Mouse (Mus musculus): ENCODE results near the gene Nrp1. TPM values are rescaled to one million over a fixed set of nuclear protein-coding genes. Genes with fewer than 3 reads are reported as not detected.

The Nrp1 gene
- polyA plus RNA-seq, 1 experiment from 2014 or later = 49.3 TPM

- H3K27me3 ChIP-seq (replicated peaks; ENCODE audit: control insufficient read depth, insufficient read depth, low read length) = no peaks in the 10 kb centered on the region
- H3K27ac ChIP-seq (ENCODE audit: low read length) = no peak overlapping the region
- H3K9ac ChIP-seq (ENCODE audit: low read depth, low read length) = no peak overlapping the region
- peaks cover 4% of the 10 kb centered on the region for H3K4me1 ChIP-seq (ENCODE audit: control insufficient read depth, insufficient read depth, low read length)
- ATAC-seq = no peak
- no peak overlapping the region for H3K4me2 ChIP-seq (ENCODE audit: low read depth, low read length)
- 85% methylated on average over 2 of the region's 2 CpGs for WGBS
- no peak overlapping the region for H3K4me3 ChIP-seq (ENCODE audit: low read length)
- no peaks in the 10 kb centered on the region for H3K9me3 ChIP-seq (ENCODE audit: control insufficient read depth, low read length)
- no peaks in the 10 kb centered on the region for H3K36me3 ChIP-seq (ENCODE audit: control insufficient read depth, insufficient read depth, low read length)
Observed at GRCm38 (mm10) chr8:128352821-128353220, 5.6 kb upstream of the Nrp1 start.

GRCm38 (mm10) chr8:128353999-128354398 lies 4.4 kb upstream of the Nrp1 start:
- peaks cover 5% of the 10 kb centered on the region for H3K4me1 ChIP-seq (ENCODE audit: control insufficient read depth, insufficient read depth, low read length)
- H3K36me3 ChIP-seq (ENCODE audit: control insufficient read depth, insufficient read depth, low read length) = no peaks in the 10 kb centered on the region
- H3K27me3 ChIP-seq (replicated peaks; ENCODE audit: control insufficient read depth, insufficient read depth, low read length) = no peaks in the 10 kb centered on the region
- no peak overlapping the region for H3K9ac ChIP-seq (ENCODE audit: low read depth, low read length)
- no peaks in the 10 kb centered on the region for H3K9me3 ChIP-seq (ENCODE audit: control insufficient read depth, low read length)
- H3K4me3 ChIP-seq (ENCODE audit: low read length) = no peak overlapping the region
- 21% methylated on average over 1 of the region's 1 CpGs for WGBS
- no peak overlapping the region for H3K4me2 ChIP-seq (ENCODE audit: low read depth, low read length)
- ATAC-seq = no peak
- no peak overlapping the region for H3K27ac ChIP-seq (ENCODE audit: low read length)

- Histone ChIP-seq H3K36me3 (ENCODE audit: control insufficient read depth, insufficient read depth, low read length) (no peaks in the 10 kb centered on the region), H3K4me2 (ENCODE audit: low read depth, low read length) (no peak overlapping the region), H3K9me3 (ENCODE audit: control insufficient read depth, low read length) (no peaks in the 10 kb centered on the region), H3K27ac (ENCODE audit: low read length) (no peak overlapping the region), H3K4me3 (ENCODE audit: low read length) (no peak overlapping the region), H3K4me1 (ENCODE audit: control insufficient read depth, insufficient read depth, low read length) (peaks cover 5% of the 10 kb centered on the region), H3K9ac (ENCODE audit: low read depth, low read length) (no peak overlapping the region), H3K27me3 (replicated peaks; ENCODE audit: control insufficient read depth, insufficient read depth, low read length) (no peaks in the 10 kb centered on the region)
- no peak for ATAC-seq
- WGBS = 94% methylated on average over 1 of the region's 1 CpGs
Observed at GRCm38 (mm10) chr8:128355091-128355490, 3.3 kb upstream of the Nrp1 start.

DNA sequence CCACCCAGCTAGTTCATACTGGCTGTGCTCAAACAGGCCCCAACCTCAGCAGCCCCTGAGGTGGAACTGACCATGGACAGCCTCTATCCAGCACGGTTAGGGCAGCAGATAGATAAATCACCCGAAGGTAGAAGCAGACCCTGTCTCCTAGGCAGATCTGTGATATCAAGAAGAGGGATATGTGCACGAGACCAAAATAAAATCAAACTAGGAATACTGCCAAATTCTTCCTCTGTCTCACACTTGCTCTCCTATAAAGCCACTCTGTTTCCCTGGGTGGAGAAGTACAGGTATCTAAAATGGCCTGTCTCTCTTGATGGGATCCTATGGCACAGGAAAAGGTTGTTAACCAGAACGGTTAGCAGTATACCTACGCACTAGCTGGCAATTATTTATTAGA lies 2.2 kb upstream of the Nrp1 start:
- Histone ChIP-seq H3K9ac (ENCODE audit: low read depth, low read length) (peak overlapping the region; percentile 84; the same call in 1 of the 2 replicates), H3K27ac (ENCODE audit: low read length) (peak overlapping the region; percentile 49), H3K4me1 (ENCODE audit: control insufficient read depth, insufficient read depth, low read length) (peaks cover 5% of the 10 kb centered on the region), H3K4me3 (ENCODE audit: low read length) (no peak overlapping the region), H3K4me2 (ENCODE audit: low read depth, low read length) (peak overlapping the region; percentile 93; the same call in 1 of the 2 replicates), H3K27me3 (replicated peaks; ENCODE audit: control insufficient read depth, insufficient read depth, low read length) (no peaks in the 10 kb centered on the region), H3K9me3 (ENCODE audit: control insufficient read depth, low read length) (no peaks in the 10 kb centered on the region), H3K36me3 (ENCODE audit: control insufficient read depth, insufficient read depth, low read length) (no peaks in the 10 kb centered on the region)
- 75% methylated on average over 5 of the region's 5 CpGs for WGBS
- no peak for ATAC-seq

DNA sequence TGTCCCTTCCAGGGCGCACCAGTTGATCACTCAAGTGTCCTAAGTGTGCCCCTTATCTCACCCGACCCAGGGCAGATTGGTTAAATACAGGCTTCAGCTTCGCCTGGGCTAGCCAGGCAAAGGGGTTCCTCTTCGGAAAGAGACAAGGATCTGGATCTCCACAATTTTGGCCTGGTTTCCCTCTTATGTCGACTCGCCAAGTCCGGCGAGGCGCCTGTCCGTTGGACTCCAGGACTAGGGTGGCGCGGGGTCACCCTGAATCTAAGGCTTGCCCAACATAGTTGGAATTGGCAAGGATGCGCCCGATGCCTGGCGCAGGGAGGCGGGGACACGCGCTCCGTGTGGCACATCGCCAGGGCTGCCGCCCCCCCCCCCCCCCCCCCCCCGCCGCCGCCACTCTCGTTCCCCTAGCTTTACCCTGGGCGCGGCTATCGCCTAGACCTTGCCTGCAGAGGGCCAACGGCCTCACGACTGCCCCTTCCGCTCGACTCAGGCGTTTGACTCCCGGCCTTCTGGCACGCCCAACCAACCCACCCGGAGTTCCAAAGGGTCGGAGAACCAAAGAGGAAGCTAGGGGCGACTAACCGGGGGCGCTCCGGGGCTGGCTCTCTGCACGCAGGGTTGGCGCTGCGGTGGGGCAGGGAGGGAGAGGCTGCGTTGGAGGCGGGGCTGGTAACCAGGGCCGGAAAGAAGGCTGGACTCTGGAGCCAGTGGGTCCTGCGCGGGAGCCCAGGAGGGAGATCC lies 1.4 kb upstream of the Nrp1 start:
- Histone ChIP-seq H3K4me2 (ENCODE audit: low read depth, low read length) (peak overlapping the region; percentile 93), H3K27ac (ENCODE audit: low read length) (peak overlapping the region; percentile 84), H3K4me1 (ENCODE audit: control insufficient read depth, insufficient read depth, low read length) (peaks cover 9% of the 10 kb centered on the region), H3K27me3 (replicated peaks; ENCODE audit: control insufficient read depth, insufficient read depth, low read length) (no peaks in the 10 kb centered on the region), H3K36me3 (ENCODE audit: control insufficient read depth, insufficient read depth, low read length) (no peaks in the 10 kb centered on the region), H3K9me3 (ENCODE audit: control insufficient read depth, low read length) (no peaks in the 10 kb centered on the region), H3K9ac (ENCODE audit: low read depth, low read length) (peak overlapping the region; percentile 84), H3K4me3 (ENCODE audit: low read length) (peak overlapping the region; percentile 71)
- ATAC-seq = peak; percentile 86
- 6% methylated on average over 36 of the region's 49 CpGs for WGBS

DNA sequence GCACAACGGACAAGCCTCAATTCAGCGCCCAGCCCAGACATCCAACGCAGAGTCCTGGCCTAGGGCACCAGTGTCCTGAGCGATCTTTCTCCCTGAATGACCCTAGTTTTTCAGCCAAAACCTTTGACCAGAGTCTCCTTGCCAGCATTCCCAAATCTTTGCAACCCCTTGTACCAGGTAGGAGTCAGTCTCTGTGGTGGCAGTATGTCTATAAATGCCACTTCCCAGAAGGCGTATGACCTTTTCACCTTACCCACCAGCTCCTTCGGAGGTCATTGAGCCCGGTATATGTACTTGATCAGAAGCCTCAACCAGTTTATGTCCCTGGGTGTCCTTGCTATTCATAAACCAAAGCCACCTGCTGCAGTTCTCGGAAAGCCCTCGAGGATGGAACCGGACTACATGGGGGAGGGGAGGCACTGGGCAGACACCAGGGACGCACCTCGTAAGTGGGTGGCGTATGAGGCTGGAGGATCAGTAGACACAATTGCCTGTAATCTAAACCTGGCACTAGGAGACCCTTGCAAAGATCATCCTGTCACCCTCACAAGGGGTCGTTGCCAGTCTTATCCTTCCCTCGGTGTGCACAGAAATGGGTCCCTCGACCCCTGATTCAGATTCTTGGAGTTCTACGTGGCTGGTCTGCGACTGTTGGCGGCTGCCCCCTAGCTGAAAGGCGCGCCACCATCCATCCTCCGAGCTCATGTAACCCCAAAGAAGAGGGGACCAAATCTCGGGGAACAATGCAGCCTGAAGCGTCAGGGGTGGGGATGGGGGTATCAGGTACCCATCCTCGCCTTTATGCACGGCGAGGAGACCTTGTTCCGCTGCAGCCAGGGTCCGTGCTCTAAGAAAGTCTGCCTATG lies 631 bp upstream of the Nrp1 start:
- Histone ChIP-seq H3K27me3 (replicated peaks; ENCODE audit: control insufficient read depth, insufficient read depth, low read length) (no peaks in the 10 kb centered on the region), H3K9me3 (ENCODE audit: control insufficient read depth, low read length) (no peaks in the 10 kb centered on the region), H3K4me2 (ENCODE audit: low read depth, low read length) (peak overlapping the region; percentile 93), H3K27ac (ENCODE audit: low read length) (peak overlapping the region; percentile 84), H3K36me3 (ENCODE audit: control insufficient read depth, insufficient read depth, low read length) (no peaks in the 10 kb centered on the region), H3K4me1 (ENCODE audit: control insufficient read depth, insufficient read depth, low read length) (peaks cover 9% of the 10 kb centered on the region), H3K4me3 (ENCODE audit: low read length) (peak overlapping the region; percentile 71), H3K9ac (ENCODE audit: low read depth, low read length) (peak overlapping the region; percentile 84)
- ATAC-seq = peak; percentile 43
- WGBS = under 1% methylated on average over 29 of the region's 29 CpGs

- H3K9me3 ChIP-seq (ENCODE audit: control insufficient read depth, low read length) = no peaks in the 10 kb centered on the region
- peaks cover 9% of the 10 kb centered on the region for H3K4me1 ChIP-seq (ENCODE audit: control insufficient read depth, insufficient read depth, low read length)
- WGBS = under 1% methylated on average over 39 of the region's 41 CpGs
- peak overlapping the region; percentile 71 for H3K4me3 ChIP-seq (ENCODE audit: low read length)
- H3K27me3 ChIP-seq (replicated peaks; ENCODE audit: control insufficient read depth, insufficient read depth, low read length) = no peaks in the 10 kb centered on the region
- peak overlapping the region; percentile 84 for H3K9ac ChIP-seq (ENCODE audit: low read depth, low read length)
- peak overlapping the region; percentile 93 for H3K4me2 ChIP-seq (ENCODE audit: low read depth, low read length)
- H3K27ac ChIP-seq (ENCODE audit: low read length) = peak overlapping the region; percentile 84
- peak; percentile 32 for ATAC-seq
- no peaks in the 10 kb centered on the region for H3K36me3 ChIP-seq (ENCODE audit: control insufficient read depth, insufficient read depth, low read length)
Observed at GRCm38 (mm10) chr8:128358756-128359520, 534 bp downstream of the Nrp1 start.

DNA sequence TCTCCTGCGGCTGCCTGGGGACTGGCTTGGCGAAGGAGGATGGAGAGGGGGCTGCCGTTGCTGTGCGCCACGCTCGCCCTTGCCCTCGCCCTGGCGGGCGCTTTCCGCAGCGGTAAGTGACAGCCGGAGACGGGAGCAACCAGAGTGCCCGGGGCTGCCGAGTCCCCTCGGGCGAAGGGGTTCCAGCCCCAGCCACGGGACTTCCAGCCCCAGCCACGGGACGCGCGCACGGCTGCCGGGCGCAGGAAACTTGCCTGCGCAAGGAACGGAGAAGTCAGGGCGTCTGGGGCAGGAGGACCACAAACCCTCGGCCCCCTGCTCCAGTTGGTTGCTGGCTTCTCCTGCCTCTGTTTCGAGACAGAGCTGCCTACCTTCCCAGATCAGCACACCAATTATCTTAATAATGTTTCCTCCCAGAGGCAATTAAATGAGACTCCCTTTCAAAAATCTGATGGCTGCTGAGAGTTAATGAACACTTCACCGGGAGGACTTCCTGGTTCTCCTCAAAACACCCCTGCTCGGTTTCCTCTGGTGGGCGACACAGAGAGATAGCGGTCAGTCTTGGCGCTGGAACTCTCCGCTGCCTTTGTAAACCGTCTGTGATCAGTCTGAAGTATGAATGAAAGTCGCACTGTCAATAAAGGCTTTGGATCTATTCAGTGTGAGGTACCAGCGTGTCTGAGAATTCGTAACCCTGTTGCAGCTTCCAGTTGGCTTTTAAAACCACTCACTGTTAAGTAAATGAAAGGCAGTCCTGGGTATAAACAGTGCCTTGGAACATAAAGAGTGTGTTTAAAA lies 1.3 kb downstream of the Nrp1 start:
- H3K4me1 ChIP-seq (ENCODE audit: control insufficient read depth, insufficient read depth, low read length) = peaks cover 9% of the 10 kb centered on the region
- no peaks in the 10 kb centered on the region for H3K27me3 ChIP-seq (replicated peaks; ENCODE audit: control insufficient read depth, insufficient read depth, low read length)
- peak overlapping the region; percentile 93 for H3K4me2 ChIP-seq (ENCODE audit: low read depth, low read length)
- H3K4me3 ChIP-seq (ENCODE audit: low read length) = peak overlapping the region; percentile 71
- no peak for ATAC-seq
- peak overlapping the region; percentile 84 for H3K27ac ChIP-seq (ENCODE audit: low read length)
- WGBS = 1% methylated on average over 38 of the region's 40 CpGs
- H3K9me3 ChIP-seq (ENCODE audit: control insufficient read depth, low read length) = no peaks in the 10 kb centered on the region
- peak overlapping the region; percentile 84 for H3K9ac ChIP-seq (ENCODE audit: low read depth, low read length)
- H3K36me3 ChIP-seq (ENCODE audit: control insufficient read depth, insufficient read depth, low read length) = no peaks in the 10 kb centered on the region

Data from intestine, embryonic 16.5 days (tissue).